15 mouse cellular contexts compared by ENCODE assay signal in genomic region chr9:21383966-21384365, GRCm38 (mm10).
"Had no signal": no experiment of that assay in that cellular context is flagged by ENCODE, and none has a peak within 500 bp of the region (broad histone marks: within the 10 kb centered on the region; RNA-seq: fewer than 3 reads in every experiment).

No protein-coding gene starts in this region.

- DNase-seq: lung, adult 2 months; lung, postnatal 14 days; lung, postnatal 36 days; right cerebral cortex, postnatal 14 days; thymus, adult 2 months; thymus, postnatal 25 days; thymus, postnatal 4 days had no signal

- H3K9me3 ChIP-seq: lung, embryonic 15.5 days; midbrain, embryonic 13.5 days; midbrain, embryonic 15.5 days; neural tube, embryonic 12.5 days; stomach, embryonic 15.5 days had no signal

- H3K4me2 ChIP-seq: lung, embryonic 15.5 days; midbrain, embryonic 11.5 days; midbrain, embryonic 13.5 days; midbrain, embryonic 15.5 days; neural tube, embryonic 12.5 days; stomach, embryonic 15.5 days had no signal

- H3K9ac ChIP-seq: lung, embryonic 15.5 days; midbrain, embryonic 13.5 days; midbrain, embryonic 15.5 days; neural tube, embryonic 12.5 days; stomach, embryonic 15.5 days had no signal

- H3K4me3 ChIP-seq: lung, embryonic 15.5 days; midbrain, embryonic 13.5 days; midbrain, embryonic 15.5 days; neural tube, embryonic 12.5 days; stomach, embryonic 15.5 days had no signal

- H3K27me3 ChIP-seq: lung, embryonic 15.5 days; midbrain, embryonic 13.5 days; midbrain, embryonic 15.5 days; neural tube, embryonic 12.5 days; stomach, embryonic 15.5 days had no signal

- H3K4me1 ChIP-seq: stomach, embryonic 15.5 days had no signal

- ATAC-seq: lung, postnatal 0 days; midbrain, embryonic 13.5 days; midbrain, embryonic 15.5 days had no signal

- H3K27ac ChIP-seq: lung, embryonic 15.5 days; midbrain, embryonic 13.5 days; midbrain, embryonic 15.5 days; neural tube, embryonic 12.5 days; stomach, embryonic 15.5 days; stomach, postnatal 0 days had no signal
